26 mouse cellular contexts compared by ENCODE assay signal in the genomic region with DNA sequence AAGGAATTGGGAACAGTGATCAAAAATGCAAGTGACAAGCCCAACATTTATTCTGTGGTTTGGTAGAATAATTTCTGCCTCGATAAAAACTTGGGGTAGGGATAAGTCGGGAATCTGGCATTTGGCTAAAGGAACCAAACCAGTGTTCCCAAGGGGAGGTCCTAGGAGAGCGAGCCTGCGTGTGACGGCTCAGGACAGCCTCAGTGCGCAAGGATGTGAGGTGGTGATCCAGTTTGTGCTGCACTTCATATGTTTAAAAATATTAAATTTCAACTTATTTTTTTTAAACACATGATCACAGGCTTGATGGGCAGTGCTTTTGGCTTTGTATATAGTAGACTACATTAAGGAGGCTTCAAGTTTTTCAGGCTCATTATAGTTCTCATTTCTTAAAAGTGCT.
"Had no signal": no experiment of that assay in that cellular context is flagged by ENCODE, and none has a peak within 500 bp of the region (broad histone marks: within the 10 kb centered on the region; RNA-seq: fewer than 3 reads in every experiment).

No protein-coding gene starts in this region.

- H3K27me3 ChIP-seq: heart, embryonic 13.5 days; heart, embryonic 15.5 days; hindbrain, embryonic 13.5 days; hindbrain, embryonic 15.5 days; kidney, embryonic 15.5 days; limb, embryonic 13.5 days; limb, embryonic 15.5 days; liver, embryonic 12.5 days had no signal

- H3K9me3 ChIP-seq: heart, embryonic 13.5 days; heart, embryonic 15.5 days; hindbrain, embryonic 13.5 days; hindbrain, embryonic 15.5 days; kidney, embryonic 15.5 days; limb, embryonic 13.5 days; limb, embryonic 15.5 days; liver, embryonic 12.5 days had no signal

- H3K4me2 ChIP-seq: heart, embryonic 11.5 days; heart, embryonic 13.5 days; heart, embryonic 15.5 days; hindbrain, embryonic 13.5 days; hindbrain, embryonic 15.5 days; kidney, embryonic 15.5 days; limb, embryonic 13.5 days; limb, embryonic 15.5 days; liver, embryonic 12.5 days had no signal

- H3K27ac ChIP-seq: heart, embryonic 13.5 days; heart, embryonic 15.5 days; hindbrain, embryonic 13.5 days; hindbrain, embryonic 15.5 days; hindbrain, postnatal 0 days; kidney, embryonic 15.5 days; kidney, postnatal 0 days; limb, embryonic 13.5 days; limb, embryonic 15.5 days; liver, embryonic 12.5 days; liver, embryonic 14.5 days had no signal

- H3K4me3 ChIP-seq: heart, embryonic 13.5 days; heart, embryonic 15.5 days; hindbrain, embryonic 13.5 days; hindbrain, embryonic 15.5 days; kidney, embryonic 15.5 days; limb, embryonic 13.5 days; limb, embryonic 15.5 days; liver, embryonic 12.5 days had no signal

- DNase-seq: gastrocnemius, postnatal 14 days; gastrocnemius, postnatal 36 days; heart, adult 18-20 months; heart, postnatal 14 days; heart, postnatal 36 days; kidney, adult 11 months; kidney, adult 2 months; kidney, adult 9 months; kidney, postnatal 14 days; kidney, postnatal 36 days; layer of hippocampus, adult 9-11 months; layer of hippocampus, postnatal 36 days; left cerebral cortex, postnatal 4 days had no signal

- ATAC-seq: hindbrain, postnatal 0 days; intestine, embryonic 16.5 days; liver, embryonic 12.5 days had no signal

- H3K9ac ChIP-seq: heart, embryonic 13.5 days; heart, embryonic 15.5 days; hindbrain, embryonic 13.5 days; hindbrain, embryonic 15.5 days; kidney, embryonic 15.5 days; limb, embryonic 13.5 days; limb, embryonic 15.5 days; liver, embryonic 12.5 days; liver, embryonic 14.5 days had no signal
